Mouse (Mus musculus) ES-E14 (cell line): ENCODE results near the gene Nr1i3.

Source experiments
- CHD2 ChIP-seq: IDR thresholded peaks from 2 replicates; pipeline ENCODE4 v1.6.1; 2014; ENCODE audit warnings: mild to moderate bottlenecking, low read depth, low read length, inconsistent platforms
- HCFC1 ChIP-seq: IDR thresholded peaks from 2 replicates; pipeline ENCODE4 v1.6.1; 2012; ENCODE audit warnings: low read length, inconsistent platforms, borderline replicate concordance; ENCODE audit not compliant: insufficient read depth
- MAFK ChIP-seq: IDR thresholded peaks from 2 replicates; pipeline ENCODE4 v1.6.1; 2014; ENCODE audit warnings: mild to moderate bottlenecking, low read depth, low read length, inconsistent platforms; ENCODE audit not compliant: insufficient read depth
- ZC3H11A ChIP-seq: IDR thresholded peaks from 2 replicates; pipeline ENCODE4 v1.6.1; 2012; ENCODE audit warnings: low read depth, mild to moderate bottlenecking, inconsistent platforms, low read length, borderline replicate concordance
- ZNF384 ChIP-seq: IDR thresholded peaks from 2 replicates; pipeline ENCODE4 v1.6.1; 2012; ENCODE audit warnings: low read depth, low read length, inconsistent platforms

- TF ChIP-seq ZNF384 (no peak), MAFK (no peak), ZC3H11A (no peak), CHD2 (no peak), HCFC1 (no peak)
These were observed 14.1 kb downstream of the Nr1i3 start for GRCm38 (mm10) chr1:171227879-171228278.
